Mouse (Mus musculus) heart, adult 11 months (tissue): ENCODE results near the gene Igsf9b.

ENCODE experiments used
- DNase-seq: peaks from one replicate; pipeline ENCODE4 v3.0.0; 2022

The Igsf9b gene

DNA sequence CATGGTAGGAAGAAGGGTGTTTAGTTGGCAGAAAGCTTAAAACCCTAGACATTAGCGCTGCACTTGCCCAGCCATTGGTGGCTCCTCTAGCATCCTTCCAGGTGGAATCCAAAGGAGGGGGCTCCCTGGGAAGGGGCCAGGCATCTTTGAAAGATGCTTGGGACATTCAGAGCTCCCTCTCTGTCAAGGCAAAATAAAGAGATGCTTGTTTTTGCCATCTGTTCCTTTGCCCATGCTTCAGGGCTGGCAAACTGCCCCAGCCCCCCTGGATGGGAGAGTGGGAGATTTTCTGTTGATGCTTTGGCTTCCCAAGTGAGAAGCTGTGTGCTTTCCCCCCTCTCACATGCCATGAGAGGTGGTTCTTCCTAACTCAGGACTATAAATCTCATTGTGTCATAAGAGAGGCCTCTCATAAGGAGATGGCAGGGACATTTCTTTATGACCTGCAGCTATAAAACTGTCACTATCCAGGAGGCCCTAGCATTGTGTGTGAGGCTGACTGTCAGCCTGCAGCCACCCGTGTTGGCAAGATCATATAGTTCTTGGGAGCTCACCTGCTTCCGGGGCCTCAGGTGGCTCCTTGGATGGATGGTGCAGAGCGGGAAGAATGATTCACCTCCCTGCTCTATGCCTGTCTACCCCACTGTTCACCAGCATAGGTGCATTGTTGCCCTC lies 38.1 kb downstream of the Igsf9b start:
- DNase-seq: no peak

GRCm38 (mm10) chr9:27339168-27339567 lies 40.2 kb downstream of the Igsf9b start:
- DNase-seq: no peak

- DNase-seq: peak; percentile 62
Measured at GRCm38 (mm10) chr9:27346541-27347269, 47.7 kb downstream of the Igsf9b start.

- peak; percentile 30 for DNase-seq
Measured at GRCm38 (mm10) chr9:27353082-27353481, 54.1 kb downstream of the Igsf9b start.

DNA sequence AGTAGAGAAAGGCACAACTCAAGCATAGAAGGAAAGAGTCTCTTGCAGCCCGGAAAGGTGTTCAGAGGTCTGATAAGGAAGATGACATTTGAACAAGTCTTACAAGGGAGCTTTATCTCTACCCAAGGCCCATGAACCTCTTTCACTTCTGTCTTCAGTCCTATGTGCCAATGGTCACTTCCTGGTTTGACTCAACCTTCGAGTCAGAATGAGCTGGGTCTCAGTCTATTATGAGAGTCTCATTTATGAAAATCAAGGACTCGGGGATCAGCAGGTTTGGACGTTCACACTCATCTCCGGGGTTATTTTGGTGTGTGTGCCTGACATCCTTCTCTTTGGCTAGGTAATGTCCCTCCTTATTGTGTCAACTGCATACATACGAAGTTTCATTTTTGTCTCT lies 58.9 kb downstream of the Igsf9b start:
- DNase-seq: no peak

DNA sequence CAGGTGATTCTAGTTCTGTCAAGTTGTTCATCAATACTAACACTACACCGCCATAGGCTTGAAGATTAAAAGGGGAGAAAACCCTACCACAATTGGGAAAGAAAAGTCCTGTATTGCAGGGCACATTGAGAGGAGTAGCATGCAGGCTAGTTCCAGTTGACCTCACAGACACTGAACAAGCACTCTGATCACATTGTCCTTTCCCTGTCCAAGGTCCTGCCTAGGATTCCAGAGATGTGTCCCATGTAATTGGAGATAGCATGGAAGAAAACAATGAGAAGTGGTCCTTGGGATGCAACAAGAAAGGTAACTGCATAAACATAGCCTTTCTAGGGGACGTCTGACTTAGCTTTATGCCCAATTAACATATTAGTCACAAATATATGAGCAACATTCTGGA lies 68.2 kb downstream of the Igsf9b start:
- DNase-seq: no peak

GRCm38 (mm10) chr9:27369108-27369507 lies 70.1 kb downstream of the Igsf9b start:
- DNase-seq: no peak

- no peak for DNase-seq
Measured at GRCm38 (mm10) chr9:27375746-27376145, 76.7 kb downstream of the Igsf9b start.

GRCm38 (mm10) chr9:27386951-27387350 lies 87.9 kb downstream of the Igsf9b start:
- no peak for DNase-seq

- DNase-seq: no peak
Measured at GRCm38 (mm10) chr9:27396500-27396899, 97.5 kb downstream of the Igsf9b start, which contains the start of gene Spata19. Spata19 (plus strand) TSS chr9:27396800.

DNA sequence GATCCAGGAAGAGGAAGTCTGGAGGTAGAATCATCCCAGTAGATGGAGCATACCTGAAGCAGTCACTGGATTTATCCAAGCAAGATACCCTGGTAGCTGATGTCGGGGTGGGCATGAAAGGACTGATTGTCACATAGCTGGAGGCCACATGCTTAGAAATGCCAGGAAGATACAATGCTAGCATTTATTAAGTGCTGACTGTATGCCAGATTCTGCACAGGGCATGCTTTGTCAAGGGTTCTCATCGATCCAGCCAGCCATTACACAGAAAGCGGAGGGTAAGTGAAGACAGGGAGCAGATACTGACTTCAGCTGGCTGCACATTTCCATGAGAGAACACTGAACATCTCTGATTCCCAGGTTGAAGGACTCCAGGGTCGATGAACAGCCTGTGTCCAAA lies 102.2 kb downstream of the Igsf9b start:
- no peak for DNase-seq
